Comparison of ENCODE assay signal across 9 mouse cellular contexts in genomic region chr13:104034854-104035253, GRCm38 (mm10).
DNase-seq lines count a peak whose midpoint lies in the region; ATAC-seq and TF ChIP-seq lines count a peak whose summit lies in the region.
"Had no signal": no experiment of that assay in that cellular context is flagged by ENCODE, and none has a peak within 500 bp of the region (broad histone marks: within the 10 kb centered on the region; RNA-seq: fewer than 3 reads in every experiment).

No protein-coding gene starts in this region.

- H3K27me3 ChIP-seq in lung, embryonic 15.5 days: no peaks in the 10 kb centered on the region
- no peaks in the 10 kb centered on the region for H3K27me3 ChIP-seq in forebrain, embryonic 16.5 days (replicated peaks; ENCODE audit: control insufficient read depth, insufficient read depth, low read length)

- H3K9ac ChIP-seq in lung, embryonic 15.5 days: no peak overlapping the region
- H3K9ac ChIP-seq in forebrain, embryonic 16.5 days (replicated peaks; ENCODE audit: low read depth, low read length): no peak overlapping the region

- DNase-seq in gastrocnemius, postnatal 14 days: peak; percentile 34
- no peak for DNase-seq in gastrocnemius, postnatal 36 days
- no peak for DNase-seq in lung, adult 2 months
- DNase-seq in lung, postnatal 4 days: peak; percentile 26 to 60
- no peak for DNase-seq in embryo, embryonic 10.5 days (ENCODE audit: low spot score)
- DNase-seq in urinary bladder, postnatal 4 days (ENCODE audit: low spot score in 2 of 2): no peak
- DNase-seq: cerebellum, adult 2 months had no signal

- H3K4me3 ChIP-seq in lung, embryonic 15.5 days: no peak overlapping the region
- no peak overlapping the region for H3K4me3 ChIP-seq in lung, adult 2 months (replicated peaks; ENCODE audit: extremely low read depth, low read depth, low read length)
- H3K4me3 ChIP-seq in forebrain, embryonic 16.5 days (replicated peaks; ENCODE audit: low read length): no peak overlapping the region

- peaks cover 75% of the 10 kb centered on the region for H3K4me1 ChIP-seq in lung, embryonic 15.5 days
- H3K4me1 ChIP-seq in lung, adult 2 months (ENCODE audit: control insufficient read depth, insufficient read depth, low read length): peaks cover 32% of the 10 kb centered on the region
- peaks cover 58% of the 10 kb centered on the region for H3K4me1 ChIP-seq in forebrain, embryonic 16.5 days (replicated peaks; ENCODE audit: control insufficient read depth, insufficient read depth, low read length)

- no peak for TF ChIP-seq CTCF in lung, adult 2 months (IDR thresholded peaks at IDR 0.05; ENCODE audit: insufficient read depth, low read length)

- ATAC-seq in lung, embryonic 15.5 days (ENCODE audit: borderline replicate concordance, extremely low read depth, low FRiP score, low TSS enrichment): no peak
- peak; percentile 57 for ATAC-seq in forebrain, embryonic 16.5 days

- TF ChIP-seq POLR2A in lung, adult 2 months (IDR thresholded peaks at IDR 0.05; ENCODE audit: borderline replicate concordance, extremely low read depth, low read depth, low read length): no peak

- H3K4me2 ChIP-seq in lung, embryonic 15.5 days: no peak overlapping the region
- no peak overlapping the region for H3K4me2 ChIP-seq in forebrain, embryonic 16.5 days (ENCODE audit: low read length)

- H3K9me3 ChIP-seq in lung, embryonic 15.5 days: no peaks in the 10 kb centered on the region
- H3K9me3 ChIP-seq in forebrain, embryonic 16.5 days (ENCODE audit: control insufficient read depth, low read length): no peaks in the 10 kb centered on the region

- no peaks in the 10 kb centered on the region for H3K36me3 ChIP-seq in lung, embryonic 15.5 days
- H3K36me3 ChIP-seq in forebrain, embryonic 16.5 days (ENCODE audit: control insufficient read depth, insufficient read depth): no peaks in the 10 kb centered on the region

- H3K27ac ChIP-seq in lung, embryonic 15.5 days: peak overlapping the region; percentile 34
- no peak overlapping the region for H3K27ac ChIP-seq in forebrain, embryonic 16.5 days (ENCODE audit: low read length)

- WGBS in lung, embryonic 15.5 days: 34% methylated on average over 6 of the region's 6 CpGs
- 51% methylated on average over 6 of the region's 6 CpGs for WGBS in lung, adult 2 months
- WGBS in forebrain, embryonic 16.5 days: 34% methylated on average over 6 of the region's 6 CpGs

- intact Hi-C loops in gastrocnemius, postnatal 14 days (cut with DNase I; ENCODE audit: low total_unique reads): no loop called here
- intact Hi-C loops in gastrocnemius, postnatal 36 days (cut with DNase I): loop anchor here (5.0 kb wide), 1 partner anchor 113 kb away; the partner anchor contains the start of gene Erbin

Comparison
In these comparisons a context has a peak if more than half of its experiments do, and no peak if none do; other contexts are left out.
1. DNase-seq: peak in gastrocnemius, postnatal 14 days (single experiment) and lung, postnatal 4 days (2 of 2); none in gastrocnemius, postnatal 36 days (0 of 2), lung, adult 2 months (single experiment), embryo, embryonic 10.5 days (single experiment) and urinary bladder, postnatal 4 days (0 of 2).